Mouse (Mus musculus) activated CD4-positive, CD25-positive, alpha-beta regulatory T cell, adult 9 weeks (primary cell): ENCODE results near the gene Nf1. TPM values are rescaled to one million over a fixed set of nuclear protein-coding genes. Genes with fewer than 3 reads are reported as not detected.

Source experiments
- polyA plus RNA-seq: library from polyadenylated mRNA; unstranded; fragments of 100-300 nt; shearing (Covaris generic); gene quantifications from one replicate; pipeline ENCODE4 v1.2.1, GENCODE M21; 2017

Gene Nf1
- polyA plus RNA-seq, result 1.1 TPM

GRCm38 (mm10) chr11:79339234-79339807 is at the start of gene Nf1:
Nf1 (plus strand) TSS chr11:79339693.

GRCm38 (mm10) chr11:79296856-79297491 is 42.5 kb upstream of the Nf1 start, which contains the start of gene Gm9964:
Gm9964 (minus strand) TSS chr11:79296906.

GRCm38 (mm10) chr11:79503845-79504244 is 164.4 kb downstream of the Nf1 start, which contains the start of gene Omg:
Omg (minus strand) TSS chr11:79504084.

GRCm38 (mm10) chr11:79523560-79524309 is 184.2 kb downstream of the Nf1 start, which contains the start of gene Evi2b:
Evi2b (minus strand) TSS chr11:79523762.

GRCm38 (mm10) chr11:79530333-79530761 is 190.9 kb downstream of the Nf1 start, which contains the start of the genes Evi2 and Evi2a:
Evi2 (minus strand) TSS chr11:79530589.
Evi2a (minus strand) TSS chr11:79530609.

GRCm38 (mm10) chr11:79590664-79591590 is 251.4 kb downstream of the Nf1 start, which contains the start of gene Rab11fip4:
Rab11fip4 (plus strand) TSS chr11:79591212.

Other genes starting within 250 kb of the Nf1 start
- gene Ksr1, start 193.3 kb upstream of the Nf1 start, polyA plus RNA-seq, result 2.5 TPM
- 132 TPM for gene Wsb1, start 85.0 kb upstream of the Nf1 start, polyA plus RNA-seq
- not detected for gene Gm9964, start 42.8 kb upstream of the Nf1 start, polyA plus RNA-seq
- gene Omg, start 164.4 kb downstream of the Nf1 start, polyA plus RNA-seq, result not detected
- gene Evi2b, start 184.1 kb downstream of the Nf1 start, polyA plus RNA-seq, result 74.2 TPM
- 5.3 TPM for gene Evi2, start 190.9 kb downstream of the Nf1 start, polyA plus RNA-seq
- 35.4 TPM for gene Evi2a, start 190.9 kb downstream of the Nf1 start, polyA plus RNA-seq